Mouse (Mus musculus) small intestine, adult 2 months (tissue): Measurements from ENCODE around the gene Gm4969.

Source experiments
- CTCF ChIP-seq: fragments of 200-500 bp; IDR thresholded peaks from 2 replicates; pipeline ENCODE4 v1.5.1; 2012; ENCODE audit warnings: low read depth, mild to moderate bottlenecking, control low read depth, inconsistent platforms, low read length, moderate library complexity, mixed read lengths; ENCODE audit not compliant: insufficient replicate concordance, insufficient read length; ENCODE audit errors: extremely low read depth
- POLR2A ChIP-seq: fragments of 200-500 bp; IDR thresholded peaks from 2 replicates; pipeline ENCODE4 v1.6.1; 2012; ENCODE audit warnings: low read depth, mild to moderate bottlenecking, control low read depth, inconsistent platforms, low read length, moderate library complexity

DNA sequence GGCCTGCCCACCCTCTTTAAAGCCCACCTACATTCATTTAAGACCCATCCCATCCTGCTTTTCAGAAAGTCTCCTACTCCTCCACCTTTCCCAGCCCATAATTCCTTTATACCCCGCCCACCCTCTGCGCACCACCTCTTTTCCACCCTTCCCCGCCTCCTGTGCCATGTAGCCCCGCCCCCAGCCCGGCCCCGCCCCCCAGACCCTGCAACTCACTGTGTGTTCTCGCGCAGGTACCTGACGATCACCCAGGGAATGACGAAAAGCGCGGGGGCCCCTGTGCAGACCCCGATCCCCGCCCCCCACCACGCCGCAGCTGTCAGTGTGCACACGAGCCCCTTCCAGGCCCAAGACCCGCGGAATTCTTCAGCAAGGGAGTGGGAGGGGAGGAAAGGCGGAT is 41.9 kb upstream of the Gm4969 start:
- TF ChIP-seq CTCF (no peak), POLR2A (no peak)
